Mouse (Mus musculus) left cerebral cortex, adult 8-10 months (tissue): ENCODE measurements at regions not wholly inside any gene's neighbourhood (a gene's known extent, or its start where the extent isn't known, plus 50 kb on each side); places are given as distances from the start of the nearest gene placed in this dataset.
A peak's percentile ranks its signal among the peaks of the same experiment; 100 is the strongest.

Experiments used
- DNase-seq, 2 experiments: peaks; one replicate each; pipeline ENCODE4 v3.0.0; 2022; ENCODE audit warnings: low spot score in 2 of 2

DNA sequence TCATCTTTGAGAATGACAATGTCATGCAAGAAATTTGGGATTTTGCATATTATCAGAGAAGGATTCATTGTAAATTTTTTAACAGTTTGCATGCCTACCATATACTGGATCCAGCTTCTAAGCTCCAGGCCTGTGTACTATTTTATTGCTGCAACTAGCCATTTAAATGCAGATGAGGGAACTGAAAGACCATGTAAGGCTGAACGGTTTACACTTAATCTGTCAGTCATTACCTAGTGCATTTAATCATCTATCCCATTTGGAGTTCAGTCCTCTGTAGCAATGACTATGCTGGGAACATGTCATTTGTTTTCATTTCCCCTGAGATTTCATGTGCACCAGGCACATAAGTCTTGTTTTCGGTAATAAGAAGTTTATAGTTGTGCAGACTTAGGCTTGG is 631.8 kb upstream of the Gm21961 start:
- no peak for DNase-seq

DNA sequence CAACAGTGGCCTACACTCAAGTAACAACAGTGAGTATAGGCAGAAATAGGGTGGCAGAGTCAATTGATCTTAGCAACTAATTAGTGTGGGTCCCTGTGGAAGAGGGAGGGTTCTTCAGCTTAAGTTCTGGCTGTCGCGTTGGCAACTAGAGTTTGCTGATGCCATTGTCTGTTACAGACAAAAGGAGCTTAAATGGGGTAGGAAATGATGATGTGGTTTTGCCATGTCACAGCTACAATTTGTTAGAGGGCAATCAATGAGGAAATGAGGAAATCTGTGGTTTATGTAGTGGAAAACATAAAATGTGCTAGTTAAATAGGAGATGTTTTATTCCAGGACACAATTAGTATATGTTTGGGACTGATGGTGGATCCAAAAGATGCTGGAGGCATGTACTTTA is 624.8 kb upstream of the Gm21961 start:
- DNase-seq, result no peak

GRCm38 (mm10) chr15:65637520-65638184 is 622.9 kb upstream of the Gm21961 start:
- DNase-seq, result peak; percentile 33 to 48

GRCm38 (mm10) chr15:65632440-65632839 is 617.7 kb upstream of the Gm21961 start:
- no peak for DNase-seq

GRCm38 (mm10) chr15:65630476-65630875 is 615.8 kb upstream of the Gm21961 start:
- DNase-seq, result no peak

GRCm38 (mm10) chr15:65592718-65593477 is 578.2 kb upstream of the Gm21961 start:
- DNase-seq, result peak; percentile 17 to 83

- no peak for DNase-seq
Observed at GRCm38 (mm10) chr15:65585566-65585965, 570.9 kb upstream of the Gm21961 start.

DNA sequence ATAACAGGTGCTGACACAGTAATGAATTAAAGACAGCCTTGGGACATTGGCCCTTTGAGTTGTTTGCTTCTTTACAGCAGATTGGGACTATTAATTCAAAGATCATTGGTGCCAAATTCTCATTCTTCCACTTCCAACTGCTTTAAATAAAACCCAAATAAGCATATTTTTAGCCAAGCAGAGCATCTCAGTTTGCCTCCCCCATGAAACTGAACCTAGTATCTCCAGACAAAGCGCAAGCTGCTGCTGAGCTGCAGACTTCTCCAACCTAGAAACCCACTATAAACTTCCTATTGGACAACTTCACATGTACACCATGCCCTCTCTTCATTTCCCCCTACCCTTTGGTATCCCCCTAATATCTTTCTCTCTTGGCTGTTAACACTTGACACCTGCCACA is 564.6 kb upstream of the Gm21961 start:
- DNase-seq, result no peak

DNA sequence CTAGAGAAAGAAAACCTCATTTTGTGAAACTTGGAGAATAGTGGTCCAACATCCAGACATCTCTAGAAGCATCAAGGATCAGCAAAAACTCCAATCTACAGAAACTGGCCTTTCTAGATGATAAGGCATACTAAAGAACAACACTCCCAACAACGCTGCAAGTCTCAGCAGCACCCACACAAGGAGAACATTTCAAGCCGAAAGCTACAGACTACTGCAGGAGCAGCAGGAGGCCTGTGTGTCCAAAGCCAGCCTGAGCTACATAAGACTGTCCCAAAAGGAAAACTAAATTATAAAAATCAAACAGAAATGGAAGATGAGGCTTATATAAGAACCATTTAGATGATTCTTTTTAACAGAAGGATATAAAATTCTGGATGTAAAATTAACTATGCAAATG is 553.2 kb upstream of the Gm21961 start:
- DNase-seq, result no peak

DNA sequence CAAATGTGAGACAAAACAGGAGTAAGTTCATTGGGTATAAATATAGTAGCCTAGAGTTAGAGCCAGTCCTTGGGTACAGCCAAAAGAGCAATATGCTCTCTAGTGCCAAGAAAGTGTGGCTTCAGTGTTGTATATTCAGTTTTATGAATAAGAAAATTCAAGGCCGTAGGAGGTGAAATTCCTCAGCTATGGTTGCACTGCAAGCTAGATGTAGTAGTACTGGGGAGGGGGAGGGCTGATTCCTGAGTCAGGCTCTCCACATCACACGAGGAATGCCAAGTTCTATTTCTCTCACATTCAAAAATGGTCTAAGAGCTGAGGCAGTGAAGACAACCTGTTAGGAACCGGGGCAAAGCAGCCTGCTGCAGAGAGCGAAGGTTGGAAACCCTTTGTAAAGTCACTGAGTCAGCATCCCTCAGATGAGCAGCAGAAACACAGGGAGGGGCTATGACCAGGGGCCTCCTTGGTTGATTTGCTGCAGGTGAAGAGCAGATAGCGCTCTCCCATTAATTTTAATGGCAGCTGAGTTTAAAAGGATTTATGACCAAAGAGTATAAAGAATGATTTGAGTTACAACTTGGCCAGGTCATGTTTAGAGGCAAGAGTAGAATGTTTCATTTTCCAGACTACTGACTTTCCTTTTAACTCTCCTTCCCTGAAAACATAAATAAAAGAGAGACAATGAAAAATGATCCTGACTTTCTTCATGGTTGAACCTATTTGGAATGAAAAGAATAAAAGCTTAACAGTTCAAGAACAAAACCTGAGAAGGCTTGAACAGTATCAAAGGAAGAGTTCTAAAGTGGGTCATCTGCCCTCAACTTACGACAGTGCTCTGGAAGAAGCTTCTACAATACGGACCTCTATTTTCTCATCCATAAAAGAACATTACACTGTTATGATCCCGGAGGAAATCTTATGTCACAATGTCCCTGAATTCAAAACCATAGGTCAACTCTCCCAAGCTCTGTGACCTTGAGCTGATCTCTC is 543.4 kb upstream of the Gm21961 start:
- DNase-seq, result peak in 1 of 2 experiments; percentile 34

DNA sequence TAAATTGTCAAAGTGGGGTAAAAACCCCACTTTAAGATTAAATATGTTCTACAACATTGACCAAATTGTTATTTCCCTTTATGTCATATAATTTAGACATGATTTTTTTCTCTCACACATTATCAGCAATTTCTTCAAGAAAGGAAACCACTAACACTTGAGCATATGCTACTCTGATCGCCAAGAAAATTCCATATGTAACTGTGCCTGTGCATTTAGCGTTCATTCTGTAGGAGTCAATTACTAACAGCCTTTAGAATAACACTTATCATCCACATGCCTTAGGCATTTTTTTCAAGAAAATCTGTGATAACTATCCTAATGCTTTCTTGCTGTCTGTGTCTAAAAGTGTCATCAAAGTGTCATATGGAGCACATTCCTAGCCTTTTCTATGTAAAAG is 534.3 kb upstream of the Gm21961 start:
- DNase-seq, result no peak

- DNase-seq, result no peak
Observed at GRCm38 (mm10) chr15:65535606-65536005, 520.9 kb upstream of the Gm21961 start.

- peak; percentile 1 to 24 for DNase-seq
Observed at GRCm38 (mm10) chr15:65532241-65532640, 517.5 kb upstream of the Gm21961 start.

GRCm38 (mm10) chr15:65502656-65503055 is 488.0 kb upstream of the Gm21961 start:
- DNase-seq, result no peak

- peak in 1 of 2 experiments; percentile 9 for DNase-seq
Observed at GRCm38 (mm10) chr15:65478940-65479339, 464.2 kb upstream of the Gm21961 start.

GRCm38 (mm10) chr15:65455203-65455816 is 440.6 kb upstream of the Gm21961 start:
- DNase-seq, result peak in 1 of 2 experiments; percentile 8

DNA sequence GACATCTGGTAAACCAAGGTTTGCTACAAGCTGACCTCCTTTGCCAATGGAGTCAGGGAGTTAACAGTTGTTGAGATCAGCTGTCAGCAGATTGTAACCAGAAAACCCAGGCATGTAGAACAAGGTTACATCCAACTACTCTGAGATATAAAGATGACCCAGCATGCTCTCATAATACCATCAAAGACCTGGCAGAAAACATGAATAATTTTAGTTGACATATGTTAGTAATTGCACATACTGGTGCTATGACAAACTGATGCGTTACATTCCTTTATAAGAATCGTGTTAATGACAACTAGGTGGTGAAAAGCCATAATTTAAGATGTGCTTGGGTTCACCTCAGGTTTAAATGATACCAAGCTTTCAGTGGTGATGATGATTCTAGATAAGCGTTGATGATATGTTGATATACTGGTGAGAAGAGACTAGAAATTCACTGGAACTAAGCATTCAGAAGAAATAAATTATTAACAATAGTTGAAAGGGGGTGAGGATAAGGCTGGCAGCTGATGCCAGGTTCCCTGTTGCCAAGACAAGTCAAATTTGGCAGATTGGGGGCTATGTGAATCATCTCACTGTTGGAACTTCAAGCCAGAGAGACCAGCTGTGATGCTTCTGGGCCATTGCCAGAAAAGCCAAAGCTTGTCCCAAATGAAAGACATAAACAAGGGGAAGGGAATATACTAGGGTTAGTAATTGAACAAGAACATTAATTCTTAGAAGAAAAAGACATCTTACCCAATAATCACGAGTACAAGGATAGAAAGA is 437.7 kb upstream of the Gm21961 start:
- DNase-seq, result no peak

- no peak for DNase-seq
Observed at GRCm38 (mm10) chr15:65419736-65420135, 405.0 kb upstream of the Gm21961 start.
